Mouse (Mus musculus): Measurements from ENCODE around the gene Lmod3. TPM values are rescaled to one million over a fixed set of nuclear protein-coding genes. Genes with fewer than 3 reads are reported as not detected.

The Lmod3 gene
- polyA plus RNA-seq, 2 experiments = not detected

- 1% methylated on average over 22 of the region's 22 CpGs for WGBS (ENCODE audit: insufficient replicate concordance)
- H3K4me3 ChIP-seq (ENCODE audit: insufficient read depth in 1 of 2, low read depth in 2 of 2, low read length in 2 of 2) = peak overlapping the region; percentile 90 to 98
- H3K27me3 ChIP-seq (ENCODE audit: control insufficient read depth, insufficient read depth, low read length) = no peaks in the 10 kb centered on the region
- peak overlapping the region; percentile 94 for H3K9ac ChIP-seq (replicated peaks)
- ATAC-seq (ENCODE audit: insufficient read depth) (peak; percentile 79), DNase-seq (ENCODE audit: low read depth in 3 of 3, low spot score in 3 of 3) (peak in 1 of 3 experiments; percentile 49)
- H3K4me2 ChIP-seq (ENCODE audit: low read depth) = peak overlapping the region; percentile 96
- TF ChIP-seq EP300 (IDR thresholded peaks at IDR 0.05; ENCODE audit: low read depth) (no peak), CTCF (IDR thresholded peaks at IDR 0.05; ENCODE audit: low read depth) (0 out of 2 replicates have a peak, but pooled peaks have one; percentile 6)
- peaks cover 5% of the 10 kb centered on the region; the same call in 1 of the 2 replicates for H3K36me3 ChIP-seq (replicated peaks; ENCODE audit: control insufficient read depth, insufficient read depth, low read depth)
- H3K4me1 ChIP-seq (replicated peaks; ENCODE audit: control insufficient read depth in 2 of 2, insufficient read depth in 2 of 2, low read length in 1 of 2) = peaks cover 26 to 42% of the 10 kb centered on the region in 2 experiments
- no peaks in the 10 kb centered on the region for H3K9me3 ChIP-seq (ENCODE audit: control insufficient read depth, low read length)
- peak overlapping the region; percentile 79 for H3K27ac ChIP-seq
These were observed 41.5 kb downstream of the Lmod3 start for GRCm38 (mm10) chr6:97210962-97211601.

GRCm38 (mm10) chr6:97210191-97210961 is 42.2 kb downstream of the Lmod3 start, which contains the start of gene Arl6ip5:
Gene Arl6ip5, plus strand, starts transcription at chr6:97210689.
- peak within 1 kb of the TSS; percentile 90 to 98 for H3K4me3 ChIP-seq (ENCODE audit: insufficient read depth in 1 of 2, low read depth in 2 of 2, low read length in 2 of 2)
- H3K36me3 ChIP-seq (replicated peaks; ENCODE audit: control insufficient read depth, insufficient read depth, low read depth) = peaks cover 4% of the 10 kb centered on the region; the same call in 1 of the 2 replicates
- TF ChIP-seq EP300 (IDR thresholded peaks at IDR 0.05; ENCODE audit: low read depth) (no peak), CTCF (IDR thresholded peaks at IDR 0.05; ENCODE audit: low read depth) (no peak)
- no peaks in the 10 kb centered on the region for H3K27me3 ChIP-seq (ENCODE audit: control insufficient read depth, insufficient read depth, low read length)
- peak; percentile 62 for ATAC-seq (ENCODE audit: insufficient read depth)
- H3K27ac ChIP-seq = peak within 1 kb of the TSS; percentile 79
- WGBS (ENCODE audit: insufficient replicate concordance) = 8% methylated on average over 32 of the region's 32 CpGs
- H3K4me1 ChIP-seq (replicated peaks; ENCODE audit: control insufficient read depth in 2 of 2, insufficient read depth in 2 of 2, low read length in 1 of 2) = peaks cover 26 to 42% of the 10 kb centered on the region in 2 experiments
- peak; percentile 81 to 85 (median 81) for DNase-seq (ENCODE audit: low read depth in 3 of 3, low spot score in 3 of 3)
- no peaks in the 10 kb centered on the region for H3K9me3 ChIP-seq (ENCODE audit: control insufficient read depth, low read length)
- H3K4me2 ChIP-seq (ENCODE audit: low read depth) = peak within 1 kb of the TSS; percentile 96
- peak within 1 kb of the TSS; percentile 94 for H3K9ac ChIP-seq (replicated peaks)

DNA sequence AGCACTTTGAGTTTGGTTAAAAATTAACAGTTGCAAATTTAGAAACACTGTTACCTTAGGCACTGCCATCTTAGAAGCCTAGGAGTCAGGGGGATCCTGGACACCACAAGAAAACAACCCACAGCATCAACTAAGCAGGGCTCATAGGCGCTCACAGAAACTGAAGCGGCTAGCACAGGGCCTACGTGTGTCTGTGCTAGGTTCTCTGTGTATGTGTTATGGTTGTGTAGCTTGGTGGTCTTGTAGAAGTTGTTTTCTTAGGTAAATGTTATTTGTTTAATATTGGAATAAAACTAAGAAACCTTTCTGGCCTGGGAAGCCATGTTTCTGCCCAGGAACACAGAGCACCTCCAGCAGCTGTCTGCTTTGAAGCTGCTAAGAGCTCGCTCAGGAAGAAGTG is 42.8 kb downstream of the Lmod3 start:
- TF ChIP-seq EP300 (IDR thresholded peaks at IDR 0.05; ENCODE audit: low read depth) = no peak
- TF ChIP-seq CTCF (IDR thresholded peaks at IDR 0.05; ENCODE audit: low read depth) = no peak
- DNase-seq (ENCODE audit: low read depth in 3 of 3, low spot score in 3 of 3) (no peak), ATAC-seq (ENCODE audit: insufficient read depth) (no peak)
- Histone ChIP-seq H3K36me3 (replicated peaks; ENCODE audit: control insufficient read depth, insufficient read depth, low read depth) (no peaks in the 10 kb centered on the region), H3K9ac (replicated peaks) (no peak overlapping the region), H3K4me1 (replicated peaks; ENCODE audit: control insufficient read depth in 2 of 2, insufficient read depth in 2 of 2, low read length in 1 of 2) (peaks cover 26 to 42% of the 10 kb centered on the region in 2 experiments), H3K9me3 (ENCODE audit: control insufficient read depth, low read length) (no peaks in the 10 kb centered on the region), H3K4me2 (ENCODE audit: low read depth) (peak overlapping the region; percentile 96), H3K4me3 (ENCODE audit: insufficient read depth in 1 of 2, low read depth in 2 of 2, low read length in 2 of 2) (no peak overlapping the region), H3K27ac (no peak overlapping the region), H3K27me3 (ENCODE audit: control insufficient read depth, insufficient read depth, low read length) (no peaks in the 10 kb centered on the region)
- 78% methylated on average over 4 of the region's 4 CpGs for WGBS (ENCODE audit: insufficient replicate concordance)

- DNase-seq (ENCODE audit: low read depth in 3 of 3, low spot score in 3 of 3) (no peak), ATAC-seq (ENCODE audit: insufficient read depth) (no peak)
- no peak overlapping the region for H3K4me3 ChIP-seq (ENCODE audit: insufficient read depth in 1 of 2, low read depth in 2 of 2, low read length in 2 of 2)
- H3K27me3 ChIP-seq (ENCODE audit: control insufficient read depth, insufficient read depth, low read length) = no peaks in the 10 kb centered on the region
- no peak overlapping the region for H3K4me2 ChIP-seq (ENCODE audit: low read depth)
- H3K27ac ChIP-seq = no peak overlapping the region
- 51% methylated on average over 3 of the region's 3 CpGs for WGBS (ENCODE audit: insufficient replicate concordance)
- H3K9me3 ChIP-seq (ENCODE audit: control insufficient read depth, low read length) = no peaks in the 10 kb centered on the region
- TF ChIP-seq EP300 (IDR thresholded peaks at IDR 0.05; ENCODE audit: low read depth) (no peak), CTCF (IDR thresholded peaks at IDR 0.05; ENCODE audit: low read depth) (peak; percentile 22)
- peaks cover 32 to 42% of the 10 kb centered on the region in 2 experiments for H3K4me1 ChIP-seq (replicated peaks; ENCODE audit: control insufficient read depth in 2 of 2, insufficient read depth in 2 of 2, low read length in 1 of 2)
- no peaks in the 10 kb centered on the region for H3K36me3 ChIP-seq (replicated peaks; ENCODE audit: control insufficient read depth, insufficient read depth, low read depth)
- no peak overlapping the region for H3K9ac ChIP-seq (replicated peaks)
These were observed 43.4 kb downstream of the Lmod3 start for GRCm38 (mm10) chr6:97209201-97209600.

DNA sequence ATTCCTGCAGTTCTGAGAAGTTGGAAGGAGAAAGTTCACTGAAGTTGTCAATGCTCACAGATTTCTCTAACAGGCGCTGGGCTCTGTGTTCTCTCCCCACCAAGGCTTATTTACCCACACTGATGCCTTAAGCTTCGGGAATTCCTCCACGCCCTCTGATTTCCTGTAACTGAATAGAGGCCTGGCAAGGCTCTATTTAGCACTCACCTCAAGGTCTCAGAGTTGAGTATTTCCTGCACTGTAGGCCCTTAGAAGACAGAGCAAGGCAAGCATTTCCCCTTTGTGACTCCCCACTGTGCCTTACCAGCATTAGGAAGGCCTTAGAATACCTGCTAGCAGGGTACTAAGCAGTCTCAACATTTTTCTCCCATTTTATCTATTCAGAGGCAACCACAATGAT is 44.2 kb downstream of the Lmod3 start:
- 40% methylated on average over 3 of the region's 3 CpGs for WGBS (ENCODE audit: insufficient replicate concordance)
- TF ChIP-seq CTCF (IDR thresholded peaks at IDR 0.05; ENCODE audit: low read depth) (no peak), EP300 (IDR thresholded peaks at IDR 0.05; ENCODE audit: low read depth) (no peak)
- Histone ChIP-seq H3K27me3 (ENCODE audit: control insufficient read depth, insufficient read depth, low read length) (no peaks in the 10 kb centered on the region), H3K4me1 (replicated peaks; ENCODE audit: control insufficient read depth in 2 of 2, insufficient read depth in 2 of 2, low read length in 1 of 2) (peaks cover 35 to 40% of the 10 kb centered on the region in 2 experiments), H3K9me3 (ENCODE audit: control insufficient read depth, low read length) (no peaks in the 10 kb centered on the region), H3K9ac (replicated peaks) (no peak overlapping the region), H3K27ac (no peak overlapping the region), H3K4me3 (ENCODE audit: insufficient read depth in 1 of 2, low read depth in 2 of 2, low read length in 2 of 2) (no peak overlapping the region), H3K4me2 (ENCODE audit: low read depth) (no peak overlapping the region), H3K36me3 (replicated peaks; ENCODE audit: control insufficient read depth, insufficient read depth, low read depth) (no peaks in the 10 kb centered on the region)
- ATAC-seq (ENCODE audit: insufficient read depth) (no peak), DNase-seq (ENCODE audit: low read depth in 3 of 3, low spot score in 3 of 3) (no peak)

Data from liver, embryonic 14.5 days (tissue).